Mouse (Mus musculus): Measurements from ENCODE around the gene Myf6. TPM values are rescaled to one million over a fixed set of nuclear protein-coding genes. Genes with fewer than 3 reads are reported as not detected.

The Myf6 gene
- polyA plus RNA-seq, 1 experiment from 2014 or later = 0.27 TPM

DNA sequence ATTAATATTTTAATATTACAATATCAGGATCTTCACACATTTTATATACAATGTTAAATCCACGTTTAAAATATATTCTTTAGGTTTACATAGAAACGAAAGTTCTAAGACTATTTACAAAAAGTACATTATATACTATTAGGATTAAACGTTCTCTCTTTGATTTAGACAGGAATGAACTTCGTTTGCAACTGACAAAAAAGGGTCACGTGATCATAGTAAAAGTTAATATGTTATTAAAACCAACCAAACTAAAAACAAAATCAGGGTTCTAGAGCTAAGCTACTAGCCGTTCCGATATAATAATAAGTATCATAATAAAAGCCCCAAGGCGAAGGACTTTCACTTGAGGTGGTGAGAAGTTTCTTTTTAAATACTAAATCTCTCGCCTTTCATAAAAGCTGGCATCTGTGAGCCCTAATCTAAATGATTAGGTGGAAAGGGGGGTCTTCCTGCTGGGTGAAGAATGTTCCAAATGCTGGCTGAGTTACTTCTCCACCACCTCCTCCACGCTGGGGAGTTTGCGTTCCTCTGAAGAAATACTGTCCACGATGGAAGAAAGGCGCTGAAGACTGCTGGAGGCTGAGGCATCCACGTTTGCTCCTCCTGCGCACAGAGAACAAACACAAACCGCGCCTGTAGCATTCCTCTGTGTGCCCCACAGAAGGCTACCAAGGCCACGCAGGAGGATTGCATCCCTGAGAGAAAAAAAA is 1.5 kb downstream of the Myf6 start:
- Histone ChIP-seq H3K4me1 (peaks cover 12% of the 10 kb centered on the region), H3K36me3 (no peaks in the 10 kb centered on the region), H3K9ac (no peak overlapping the region), H3K4me3 (peak overlapping the region; percentile 19), H3K27me3 (peaks cover 34% of the 10 kb centered on the region), H3K4me2 (peak overlapping the region; percentile 54), H3K27ac (no peak overlapping the region), H3K9me3 (no peaks in the 10 kb centered on the region)
- no peak for ATAC-seq (ENCODE audit: insufficient number of reproducible peaks, insufficient read depth, low FRiP score, low TSS enrichment, low read depth)
- 38% methylated on average over 18 of the region's 18 CpGs for WGBS

DNA sequence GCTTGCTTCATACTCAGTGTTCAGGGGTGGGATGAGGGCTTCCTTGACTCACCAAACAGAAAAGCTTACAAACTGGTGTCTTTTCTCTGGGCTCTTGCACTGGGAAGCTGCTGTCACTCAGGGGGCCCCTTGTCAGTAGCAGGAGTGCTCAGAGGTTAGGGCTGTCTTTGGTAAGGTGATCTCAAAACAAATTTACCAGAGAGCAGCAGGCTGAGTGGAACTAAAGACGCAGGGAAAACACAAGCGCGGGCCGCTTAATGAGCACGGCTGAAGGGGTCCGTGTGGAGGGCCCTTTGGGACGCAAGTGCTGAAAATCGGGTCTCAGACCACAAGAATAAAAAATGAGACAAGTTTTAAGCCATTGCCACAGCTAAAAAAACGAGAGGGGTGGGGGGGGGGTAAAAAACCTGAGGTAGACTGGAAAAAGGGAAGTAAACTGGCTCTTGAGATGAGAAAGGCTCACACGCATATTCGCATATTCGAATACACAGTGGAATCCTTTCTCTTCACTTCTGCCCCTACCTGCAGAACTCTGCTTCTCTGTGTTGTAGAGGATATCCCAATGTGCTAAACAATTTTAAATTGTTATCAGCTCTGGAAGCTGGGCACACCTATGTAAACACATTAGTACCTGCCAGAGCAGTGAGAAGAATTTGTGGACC is 5.8 kb downstream of the Myf6 start:
- H3K4me1 ChIP-seq = peaks cover 24% of the 10 kb centered on the region
- H3K27me3 ChIP-seq = peaks cover 50% of the 10 kb centered on the region
- no peak overlapping the region for H3K27ac ChIP-seq
- 0 out of 2 replicates have a peak, but pooled peaks have one; percentile 15 for ATAC-seq (ENCODE audit: insufficient number of reproducible peaks, insufficient read depth, low FRiP score, low TSS enrichment, low read depth)
- no peaks in the 10 kb centered on the region for H3K36me3 ChIP-seq
- H3K9ac ChIP-seq = no peak overlapping the region
- WGBS = 23% methylated on average over 12 of the region's 12 CpGs
- H3K4me2 ChIP-seq = peak overlapping the region; percentile 33
- no peak overlapping the region for H3K4me3 ChIP-seq
- H3K9me3 ChIP-seq = no peaks in the 10 kb centered on the region

DNA sequence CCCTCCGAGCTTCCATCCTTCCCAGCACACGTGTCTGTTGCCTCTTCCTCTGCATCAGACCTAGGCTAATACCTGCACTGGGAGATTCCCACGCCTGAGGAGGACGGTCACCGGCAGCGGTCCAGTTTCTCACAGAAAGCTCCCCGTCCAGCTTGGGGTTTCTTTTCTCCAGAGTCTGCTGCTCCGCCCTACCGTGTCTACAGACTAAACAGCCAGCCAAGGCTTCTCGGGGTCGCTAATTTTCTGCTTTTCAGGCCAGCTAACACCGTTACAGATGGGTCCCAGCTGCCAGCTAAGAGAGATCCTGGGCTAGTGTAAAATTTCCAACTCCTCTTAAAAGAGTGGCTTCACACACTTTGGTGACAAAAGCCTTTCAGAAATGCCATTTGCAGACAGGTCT is 7.8 kb downstream of the Myf6 start:
- WGBS = 43% methylated on average over 12 of the region's 12 CpGs
- H3K9ac ChIP-seq = no peak overlapping the region
- H3K27me3 ChIP-seq = peaks cover 43% of the 10 kb centered on the region
- peaks cover 22% of the 10 kb centered on the region for H3K4me1 ChIP-seq
- no peaks in the 10 kb centered on the region for H3K9me3 ChIP-seq
- ATAC-seq (ENCODE audit: insufficient number of reproducible peaks, insufficient read depth, low FRiP score, low TSS enrichment, low read depth) = no peak
- no peak overlapping the region for H3K4me2 ChIP-seq
- H3K36me3 ChIP-seq = no peaks in the 10 kb centered on the region
- H3K27ac ChIP-seq = no peak overlapping the region
- H3K4me3 ChIP-seq = no peak overlapping the region

DNA sequence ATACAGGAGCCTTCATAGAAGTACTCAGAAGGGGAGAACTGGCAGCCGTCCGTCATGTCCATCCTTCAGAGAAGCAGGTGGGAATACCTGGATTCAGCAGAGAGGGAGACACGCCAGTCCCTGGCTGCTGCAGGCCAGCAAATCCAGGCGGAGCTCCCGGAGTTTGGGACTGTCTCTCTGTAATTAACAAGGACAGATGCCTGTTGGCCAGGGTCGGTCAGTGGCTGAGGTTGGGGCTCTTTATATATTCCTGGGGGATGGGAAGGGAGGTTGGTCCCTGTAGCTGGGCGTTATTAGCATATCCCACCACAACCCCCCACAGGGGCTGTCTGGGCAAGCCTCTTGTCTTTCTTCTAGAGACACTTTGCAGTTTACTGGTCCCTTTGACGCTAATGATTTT is 8.7 kb downstream of the Myf6 start, which contains the start of gene Myf5:
Gene Myf5, minus strand, starts transcription at position 265 of the 400 bp plus-strand sequence.
- WGBS = 59% methylated on average over 8 of the region's 8 CpGs
- H3K4me1 ChIP-seq = peaks cover 22% of the 10 kb centered on the region
- peak within 1 kb of the TSS; percentile 24; the same call in 1 of the 2 replicates for H3K4me3 ChIP-seq
- no peak within 1 kb of the TSS for H3K27ac ChIP-seq
- peak within 1 kb of the TSS; percentile 50; the same call in 1 of the 2 replicates for H3K4me2 ChIP-seq
- no peaks in the 10 kb centered on the region for H3K9me3 ChIP-seq
- H3K27me3 ChIP-seq = peaks cover 37% of the 10 kb centered on the region
- ATAC-seq (ENCODE audit: insufficient number of reproducible peaks, insufficient read depth, low FRiP score, low TSS enrichment, low read depth) = no peak
- H3K9ac ChIP-seq = no peak within 1 kb of the TSS
- no peaks in the 10 kb centered on the region for H3K36me3 ChIP-seq

DNA sequence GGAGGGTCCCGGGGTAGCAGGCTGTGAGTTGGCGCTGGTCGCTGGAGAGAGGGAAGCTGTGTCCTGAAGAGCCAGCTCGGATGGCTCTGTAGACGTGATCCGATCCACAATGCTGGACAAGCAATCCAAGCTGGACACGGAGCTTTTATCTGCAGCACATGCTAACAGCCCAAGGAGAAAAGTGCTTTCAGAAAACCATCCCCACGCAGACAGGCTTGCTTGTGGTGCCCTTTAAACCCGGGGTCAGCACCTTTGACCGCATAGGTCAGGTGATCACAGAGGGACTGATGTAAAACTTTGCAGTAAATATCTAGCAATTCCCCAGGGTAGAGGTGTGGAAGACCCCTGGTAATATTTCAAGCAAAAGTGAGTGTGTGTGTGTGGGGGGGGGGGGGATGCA is 10.5 kb downstream of the Myf6 start:
- no peaks in the 10 kb centered on the region for H3K36me3 ChIP-seq
- no peak overlapping the region for H3K9ac ChIP-seq
- 25% methylated on average over 10 of the region's 10 CpGs for whole genome bisulfite sequencing
- H3K4me2 ChIP-seq = peak overlapping the region; percentile 50
- peaks cover 22% of the 10 kb centered on the region for H3K4me1 ChIP-seq
- H3K27me3 ChIP-seq = peaks cover 32% of the 10 kb centered on the region
- peak overlapping the region; percentile 24 for H3K4me3 ChIP-seq
- H3K9me3 ChIP-seq = no peaks in the 10 kb centered on the region
- no peak overlapping the region for H3K27ac ChIP-seq
- no peak for ATAC-seq (ENCODE audit: insufficient number of reproducible peaks, insufficient read depth, low FRiP score, low TSS enrichment, low read depth)

DNA sequence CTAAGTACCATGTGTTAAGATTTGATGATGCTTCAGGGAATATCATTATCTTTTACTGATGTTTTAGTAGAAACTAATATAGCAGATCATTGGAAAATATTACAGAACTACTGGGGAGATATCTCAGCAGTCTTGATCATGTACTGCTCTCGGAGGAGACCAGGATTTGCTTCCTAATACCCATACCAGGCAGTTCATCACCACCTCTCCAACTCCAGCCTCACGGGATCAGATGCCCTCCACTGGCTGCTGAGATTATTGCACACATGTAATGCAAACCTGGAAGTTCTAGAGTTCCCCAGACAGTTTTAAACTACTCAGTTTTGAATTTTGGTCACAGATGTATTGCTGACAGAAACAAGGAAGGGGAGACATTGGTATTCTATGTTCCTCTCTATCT is 21.0 kb downstream of the Myf6 start:
- Histone ChIP-seq H3K9me3 (no peaks in the 10 kb centered on the region), H3K4me2 (no peak overlapping the region), H3K4me1 (no peaks in the 10 kb centered on the region), H3K9ac (no peak overlapping the region), H3K4me3 (no peak overlapping the region), H3K27ac (no peak overlapping the region), H3K36me3 (no peaks in the 10 kb centered on the region), H3K27me3 (no peaks in the 10 kb centered on the region)
- ATAC-seq (ENCODE audit: insufficient number of reproducible peaks, insufficient read depth, low FRiP score, low TSS enrichment, low read depth) = no peak
- WGBS = 48% methylated on average over 2 of the region's 2 CpGs

DNA sequence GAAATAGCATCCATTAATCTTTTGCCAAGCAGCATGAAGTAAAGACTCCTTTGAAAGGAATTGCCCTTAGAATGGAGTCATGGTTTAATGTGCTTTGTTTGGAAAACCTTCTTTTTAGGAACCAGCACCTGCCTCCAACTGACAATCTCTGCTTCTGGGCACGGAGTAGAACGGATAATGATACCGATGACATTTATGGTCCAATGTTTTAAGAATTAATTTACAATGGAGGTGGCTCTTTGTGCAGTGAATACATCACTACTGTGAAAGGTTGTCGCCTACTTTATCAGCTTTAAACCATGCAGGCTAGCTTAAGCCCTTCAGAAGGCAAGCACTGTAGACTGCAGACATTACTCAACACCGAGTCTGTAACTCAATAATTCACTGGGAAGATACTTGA is 22.8 kb downstream of the Myf6 start:
- Histone ChIP-seq H3K27ac (no peak overlapping the region), H3K36me3 (no peaks in the 10 kb centered on the region), H3K27me3 (no peaks in the 10 kb centered on the region), H3K9me3 (no peaks in the 10 kb centered on the region), H3K4me1 (no peaks in the 10 kb centered on the region), H3K9ac (no peak overlapping the region), H3K4me3 (no peak overlapping the region), H3K4me2 (no peak overlapping the region)
- 88% methylated on average over 5 of the region's 5 CpGs for WGBS
- ATAC-seq (ENCODE audit: insufficient number of reproducible peaks, insufficient read depth, low FRiP score, low TSS enrichment, low read depth) = no peak

DNA sequence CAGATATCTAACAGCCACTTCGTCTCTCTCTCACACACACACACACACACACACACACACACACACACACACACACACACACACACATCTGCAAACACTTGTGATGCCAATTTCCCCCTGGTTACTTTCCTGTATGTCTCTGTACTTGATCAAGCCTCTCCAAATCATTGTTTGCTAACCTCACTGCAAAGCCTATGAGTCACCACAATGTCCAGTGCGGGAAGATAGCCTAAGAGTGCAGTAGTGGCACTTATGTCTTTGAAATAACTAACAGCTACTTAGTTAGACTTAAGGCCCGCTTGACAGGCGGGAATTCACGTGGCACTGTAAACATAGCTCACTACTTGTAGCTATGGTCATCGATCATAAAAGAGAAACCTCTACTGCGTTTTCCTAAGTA is 26.7 kb downstream of the Myf6 start:
- ATAC-seq (ENCODE audit: insufficient number of reproducible peaks, insufficient read depth, low FRiP score, low TSS enrichment, low read depth) = no peak
- H3K4me1 ChIP-seq = no peaks in the 10 kb centered on the region
- no peak overlapping the region for H3K4me3 ChIP-seq
- H3K36me3 ChIP-seq = no peaks in the 10 kb centered on the region
- no peaks in the 10 kb centered on the region for H3K27me3 ChIP-seq
- 79% methylated on average over 7 of the region's 7 CpGs for WGBS
- no peak overlapping the region for H3K4me2 ChIP-seq
- H3K27ac ChIP-seq = no peak overlapping the region
- H3K9ac ChIP-seq = no peak overlapping the region
- no peaks in the 10 kb centered on the region for H3K9me3 ChIP-seq

DNA sequence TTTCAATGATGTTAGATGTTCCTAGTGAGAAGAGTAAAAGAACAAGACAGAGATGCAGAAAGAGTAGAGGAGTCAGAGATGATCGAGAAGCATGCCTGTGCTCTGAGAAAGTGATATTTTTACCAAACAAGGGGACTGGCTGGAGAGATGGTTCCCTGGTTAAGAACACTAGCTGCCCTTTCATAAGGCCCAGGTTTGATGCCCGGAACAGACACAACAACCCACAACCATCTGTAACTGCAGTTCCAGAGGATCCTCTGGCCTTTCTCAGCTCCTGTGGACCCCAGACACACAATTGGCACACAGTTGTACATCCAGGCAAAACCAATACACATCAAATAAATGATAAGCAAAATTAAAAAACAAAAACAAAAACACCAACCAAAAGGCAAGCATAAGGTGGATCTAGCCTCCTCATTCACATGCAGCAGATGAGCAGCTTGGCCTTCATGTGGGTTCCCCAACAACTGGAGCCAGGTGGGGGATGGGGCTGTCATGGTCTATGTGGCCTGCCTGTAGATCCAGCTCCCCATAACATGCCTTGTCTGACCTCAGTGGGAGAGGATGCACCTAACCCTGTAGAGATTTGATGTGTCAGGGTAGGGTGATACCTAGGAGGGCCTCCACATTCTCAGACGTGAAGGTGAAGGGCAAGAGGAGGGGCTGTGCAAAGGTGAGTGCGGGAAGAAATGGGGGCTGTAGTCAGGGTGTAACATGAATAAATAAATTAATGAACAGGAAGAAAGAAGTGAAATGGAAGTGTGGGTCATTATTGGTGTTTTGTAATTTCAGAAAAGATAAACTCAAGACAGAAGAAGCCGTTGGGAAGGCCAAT is 44.8 kb downstream of the Myf6 start:
- ATAC-seq (ENCODE audit: insufficient number of reproducible peaks, insufficient read depth, low FRiP score, low TSS enrichment, low read depth) = no peak
- Histone ChIP-seq H3K4me1 (no peaks in the 10 kb centered on the region), H3K4me3 (no peak overlapping the region), H3K9me3 (no peaks in the 10 kb centered on the region), H3K27ac (no peak overlapping the region), H3K27me3 (no peaks in the 10 kb centered on the region), H3K9ac (no peak overlapping the region), H3K36me3 (no peaks in the 10 kb centered on the region), H3K4me2 (no peak overlapping the region)
- 86% methylated on average over 5 of the region's 5 CpGs for WGBS
